Mouse (Mus musculus): ENCODE measurements around the gene Clic1. TPM values are rescaled to one million over a fixed set of nuclear protein-coding genes. Genes with fewer than 3 reads are reported as not detected.

Gene Clic1
- total and polyA plus RNA-seq, 3 experiments = 114 to 198 (median 160) TPM

Other genes with a start within 250 kb of the Clic1 start
Only the 20 nearest of the 46 such genes appear.
- not detected in 2 replicates for gene Gm20481, start 80.1 kb upstream of the Clic1 start, total RNA-seq (2012; rRNA removed)
- gene Gm20481, start 80.1 kb upstream of the Clic1 start, total RNA-seq (2014; rRNA removed) = not detected in 2 replicates
- not detected in 2 replicates for gene Gm20481, start 80.1 kb upstream of the Clic1 start, polyA plus RNA-seq (2012; ENCODE audit: insufficient read length, low read depth)
- gene Hspa1a, start 77.8 kb upstream of the Clic1 start, total RNA-seq (2012; rRNA removed) = not detected in 2 replicates
- not detected in 2 replicates for gene Hspa1a, start 77.8 kb upstream of the Clic1 start, total RNA-seq (2014; rRNA removed)
- not detected in 2 replicates for gene Hspa1a, start 77.8 kb upstream of the Clic1 start, polyA plus RNA-seq (2012; ENCODE audit: insufficient read length, low read depth)
- gene Hspa1l, start 77.3 kb upstream of the Clic1 start, total RNA-seq (2012; rRNA removed) = 0.30 and 0.38 TPM in 2 replicates
- not detected in 2 replicates for gene Hspa1l, start 77.3 kb upstream of the Clic1 start, total RNA-seq (2014; rRNA removed)
- 1.1 and 1.4 TPM in 2 replicates for gene Hspa1l, start 77.3 kb upstream of the Clic1 start, polyA plus RNA-seq (2012; ENCODE audit: insufficient read length, low read depth)
- gene Lsm2, start 68.1 kb upstream of the Clic1 start, total RNA-seq (2012; rRNA removed) = 104 and 120 TPM in 2 replicates
- 134 and 135 TPM in 2 replicates for gene Lsm2, start 68.1 kb upstream of the Clic1 start, total RNA-seq (2014; rRNA removed)
- 274 and 345 TPM in 2 replicates for gene Lsm2, start 68.1 kb upstream of the Clic1 start, polyA plus RNA-seq (2012; ENCODE audit: insufficient read length, low read depth)
- 238 and 277 TPM in 2 replicates for gene Vars, start 49.0 kb upstream of the Clic1 start, total RNA-seq (2012; rRNA removed)
- 90.3 and 97.4 TPM in 2 replicates for gene Vars, start 49.0 kb upstream of the Clic1 start, total RNA-seq (2014; rRNA removed)
- gene Vars, start 49.0 kb upstream of the Clic1 start, polyA plus RNA-seq (2012; ENCODE audit: insufficient read length, low read depth) = 253 and 280 TPM in 2 replicates
- gene Vwa7, start 33.4 kb upstream of the Clic1 start, total RNA-seq (2012; rRNA removed) = 0.42 and 0.46 TPM in 2 replicates
- 0.07 TPM in 1 of 2 replicates, not detected in the other for gene Vwa7, start 33.4 kb upstream of the Clic1 start, total RNA-seq (2014; rRNA removed)
- 0.94 and 1.2 TPM in 2 replicates for gene Vwa7, start 33.4 kb upstream of the Clic1 start, polyA plus RNA-seq (2012; ENCODE audit: insufficient read length, low read depth)
- gene Sapcd1, start 21.9 kb upstream of the Clic1 start, total RNA-seq (2012; rRNA removed) = 94.1 and 124 TPM in 2 replicates
- 130 and 142 TPM in 2 replicates for gene Sapcd1, start 21.9 kb upstream of the Clic1 start, total RNA-seq (2014; rRNA removed)
- 94.4 and 105 TPM in 2 replicates for gene Sapcd1, start 21.9 kb upstream of the Clic1 start, polyA plus RNA-seq (2012; ENCODE audit: insufficient read length, low read depth)
- 11.5 and 13.1 TPM in 2 replicates for gene Msh5, start 3.2 kb upstream of the Clic1 start, total RNA-seq (2012; rRNA removed)
- 6.1 and 7.6 TPM in 2 replicates for gene Msh5, start 3.2 kb upstream of the Clic1 start, total RNA-seq (2014; rRNA removed)
- 10.6 and 12.1 TPM in 2 replicates for gene Msh5, start 3.2 kb upstream of the Clic1 start, polyA plus RNA-seq (2012; ENCODE audit: insufficient read length, low read depth)
- 3.4 and 4.3 TPM in 2 replicates for gene Ddah2, start 9.1 kb downstream of the Clic1 start, total RNA-seq (2012; rRNA removed)
- 0.94 and 1.4 TPM in 2 replicates for gene Ddah2, start 9.1 kb downstream of the Clic1 start, total RNA-seq (2014; rRNA removed)
- 4.8 and 6.3 TPM in 2 replicates for gene Ddah2, start 9.1 kb downstream of the Clic1 start, polyA plus RNA-seq (2012; ENCODE audit: insufficient read length, low read depth)
- gene Ly6g6c, start 15.4 kb downstream of the Clic1 start, total RNA-seq (2012; rRNA removed) = not detected in 2 replicates
- gene Ly6g6c, start 15.4 kb downstream of the Clic1 start, total RNA-seq (2014; rRNA removed) = not detected in 2 replicates
- 0.30 and 0.42 TPM in 2 replicates for gene Ly6g6c, start 15.4 kb downstream of the Clic1 start, polyA plus RNA-seq (2012; ENCODE audit: insufficient read length, low read depth)
- gene Mpig6b, start 16.2 kb downstream of the Clic1 start, total RNA-seq (2012; rRNA removed) = not detected in 2 replicates
- gene Mpig6b, start 16.2 kb downstream of the Clic1 start, total RNA-seq (2014; rRNA removed) = not detected in 2 replicates
- 0.10 TPM in 1 of 2 replicates, not detected in the other for gene Mpig6b, start 16.2 kb downstream of the Clic1 start, polyA plus RNA-seq (2012; ENCODE audit: insufficient read length, low read depth)
- not detected in 2 replicates for gene Ly6g6e, start 26.9 kb downstream of the Clic1 start, total RNA-seq (2012; rRNA removed)
- gene Ly6g6e, start 26.9 kb downstream of the Clic1 start, total RNA-seq (2014; rRNA removed) = not detected in 2 replicates
- gene Ly6g6e, start 26.9 kb downstream of the Clic1 start, polyA plus RNA-seq (2012; ENCODE audit: insufficient read length, low read depth) = not detected in 2 replicates
- gene Ly6g6d, start 28.1 kb downstream of the Clic1 start, total RNA-seq (2012; rRNA removed) = not detected in 2 replicates
- gene Ly6g6d, start 28.1 kb downstream of the Clic1 start, total RNA-seq (2014; rRNA removed) = not detected in 2 replicates
- gene Ly6g6d, start 28.1 kb downstream of the Clic1 start, polyA plus RNA-seq (2012; ENCODE audit: insufficient read length, low read depth) = 0.44 and 0.46 TPM in 2 replicates
- gene Ly6g6f, start 35.6 kb downstream of the Clic1 start, total RNA-seq (2012; rRNA removed) = not detected in 2 replicates
- gene Ly6g6f, start 35.6 kb downstream of the Clic1 start, total RNA-seq (2014; rRNA removed) = 0.22 and 0.54 TPM in 2 replicates
- 0.29 and 0.67 TPM in 2 replicates for gene Ly6g6f, start 35.6 kb downstream of the Clic1 start, polyA plus RNA-seq (2012; ENCODE audit: insufficient read length, low read depth)
- gene Abhd16a, start 39.3 kb downstream of the Clic1 start, total RNA-seq (2012; rRNA removed) = 15.3 and 16.2 TPM in 2 replicates
- gene Abhd16a, start 39.3 kb downstream of the Clic1 start, total RNA-seq (2014; rRNA removed) = 11.7 and 16.6 TPM in 2 replicates
- 10.7 and 11.6 TPM in 2 replicates for gene Abhd16a, start 39.3 kb downstream of the Clic1 start, polyA plus RNA-seq (2012; ENCODE audit: insufficient read length, low read depth)
- gene Ly6g5c, start 58.3 kb downstream of the Clic1 start, total RNA-seq (2012; rRNA removed) = not detected in 2 replicates
- gene Ly6g5c, start 58.3 kb downstream of the Clic1 start, total RNA-seq (2014; rRNA removed) = not detected in 2 replicates
- gene Ly6g5c, start 58.3 kb downstream of the Clic1 start, polyA plus RNA-seq (2012; ENCODE audit: insufficient read length, low read depth) = not detected in 2 replicates
- 0.30 and 0.50 TPM in 2 replicates for gene Ly6g5b, start 65.5 kb downstream of the Clic1 start, total RNA-seq (2012; rRNA removed)
- 0.88 and 0.91 TPM in 2 replicates for gene Ly6g5b, start 65.5 kb downstream of the Clic1 start, total RNA-seq (2014; rRNA removed)
- gene Ly6g5b, start 65.5 kb downstream of the Clic1 start, polyA plus RNA-seq (2012; ENCODE audit: insufficient read length, low read depth) = 1.0 and 1.1 TPM in 2 replicates
- 42.7 and 43.0 TPM in 2 replicates for gene Gpank1, start 71.5 kb downstream of the Clic1 start, total RNA-seq (2012; rRNA removed)
- 32.6 and 36.6 TPM in 2 replicates for gene Gpank1, start 71.5 kb downstream of the Clic1 start, total RNA-seq (2014; rRNA removed)
- gene Gpank1, start 71.5 kb downstream of the Clic1 start, polyA plus RNA-seq (2012; ENCODE audit: insufficient read length, low read depth) = 32.5 and 33.6 TPM in 2 replicates
- 130 and 143 TPM in 2 replicates for gene Csnk2b, start 72.1 kb downstream of the Clic1 start, total RNA-seq (2012; rRNA removed)
- gene Csnk2b, start 72.1 kb downstream of the Clic1 start, total RNA-seq (2014; rRNA removed) = 85.3 and 89.3 TPM in 2 replicates
- gene Csnk2b, start 72.1 kb downstream of the Clic1 start, polyA plus RNA-seq (2012; ENCODE audit: insufficient read length, low read depth) = 267 and 348 TPM in 2 replicates
- gene D17H6S53E, start 76.4 kb downstream of the Clic1 start, total RNA-seq (2012; rRNA removed) = 15.6 and 17.0 TPM in 2 replicates
- gene D17H6S53E, start 76.4 kb downstream of the Clic1 start, total RNA-seq (2014; rRNA removed) = 8.8 and 11.9 TPM in 2 replicates
- gene D17H6S53E, start 76.4 kb downstream of the Clic1 start, polyA plus RNA-seq (2012; ENCODE audit: insufficient read length, low read depth) = 8.7 and 13.8 TPM in 2 replicates